Mouse (Mus musculus): ENCODE measurements at regions not wholly inside any gene's neighbourhood (a gene's known extent, or its start where the extent isn't known, plus 50 kb on each side); places are given as distances from the start of the nearest gene placed in this dataset.

DNA sequence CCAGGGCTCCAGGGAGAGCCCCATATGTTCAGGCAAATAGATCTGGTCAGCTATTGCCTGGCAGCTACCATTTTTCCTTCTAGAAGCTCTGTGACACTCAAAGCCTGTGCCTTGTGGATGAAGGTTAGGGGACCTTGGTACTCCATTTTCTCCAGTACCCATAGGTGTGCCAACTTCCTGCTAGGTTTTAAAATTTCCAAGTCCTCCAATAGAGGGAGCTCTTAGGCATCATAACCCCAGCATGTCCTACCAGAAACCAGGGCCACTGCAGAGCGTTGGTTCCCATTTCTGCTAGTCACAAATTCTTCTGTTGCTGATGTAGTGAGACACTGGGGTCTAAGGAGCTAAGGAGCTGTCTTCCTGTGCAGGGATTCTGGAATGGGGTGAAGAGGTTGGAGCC lies 165.3 kb upstream of the Glra1 start:
- no peak for DNase-seq (ENCODE audit: low read depth)

DNA sequence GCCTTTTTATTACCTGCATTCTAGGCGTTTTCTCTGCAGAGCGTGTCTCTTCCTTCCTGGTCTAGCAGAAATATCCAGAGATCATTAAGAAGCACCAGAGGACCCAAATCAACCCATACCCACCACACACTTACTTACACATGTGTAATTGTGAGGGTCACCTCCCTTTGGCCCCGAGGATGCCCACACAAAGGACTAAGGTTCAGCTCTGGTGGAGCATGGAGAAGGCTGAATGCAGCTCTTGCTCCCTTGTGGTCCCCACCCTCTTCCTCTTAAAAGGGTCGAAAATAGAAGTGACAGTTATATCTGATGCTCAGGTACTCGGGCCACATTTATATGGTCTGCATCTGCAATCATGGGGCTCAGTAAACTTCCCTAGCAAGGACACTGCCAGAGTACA lies 164.5 kb upstream of the Glra1 start:
- DNase-seq (ENCODE audit: low read depth) = no peak

DNA sequence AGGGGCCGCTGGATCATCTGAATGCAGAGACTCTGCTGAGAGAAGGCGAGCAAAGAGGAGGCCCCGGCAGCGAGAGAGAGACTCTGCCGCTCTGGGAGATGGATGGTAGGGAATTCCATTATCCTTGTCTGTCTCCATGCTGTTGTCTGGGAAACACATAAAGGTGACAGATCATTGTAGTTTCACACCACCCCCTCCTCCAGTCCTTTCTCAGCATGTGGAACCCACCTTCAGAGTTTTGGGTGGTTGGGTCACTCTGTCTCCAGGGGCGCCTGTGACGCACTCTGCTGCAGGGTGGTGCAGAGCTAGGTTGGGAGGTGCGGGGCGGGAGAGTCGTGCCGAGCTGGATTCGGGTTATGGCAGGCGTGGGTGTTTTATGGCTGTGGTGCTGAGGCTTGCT lies 164.1 kb upstream of the Glra1 start:
- DNase-seq (ENCODE audit: low read depth) = no peak

DNA sequence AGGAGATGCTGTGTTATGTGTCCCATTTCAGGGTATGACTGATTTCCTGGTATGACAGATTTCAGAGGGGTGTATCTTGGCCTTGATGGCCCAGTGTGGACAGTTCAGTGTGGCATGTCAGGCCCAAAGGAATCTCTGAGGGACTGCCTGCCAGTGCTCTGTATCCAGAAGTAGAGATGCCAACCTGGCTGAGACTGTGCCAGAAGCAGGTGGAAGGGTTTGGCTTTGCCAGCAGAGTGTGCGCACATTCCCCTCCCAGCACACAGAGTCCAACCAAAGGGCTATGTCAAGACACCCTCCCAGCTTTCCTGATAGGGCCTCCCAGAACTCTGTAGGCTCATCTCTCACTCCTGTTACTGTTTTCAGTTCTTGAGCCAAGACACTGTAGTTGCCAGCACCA lies 156.8 kb upstream of the Glra1 start:
- no peak for DNase-seq (ENCODE audit: low read depth)
